Mouse (Mus musculus) CH12.LX (cell line): ENCODE measurements around the gene Sh3bp5. TPM values are rescaled to one million over a fixed set of nuclear protein-coding genes. Genes with fewer than 3 reads are reported as not detected.

Experiments
- DNase-seq: peaks from one replicate; pipeline ENCODE4 v3.0.0-alpha.2; 2013; ENCODE audit errors: extremely low read depth
- H3K27ac ChIP-seq: 2 replicates; pipeline ENCODE4 v1.5.1; 2012; ENCODE audit warnings: low read depth, mild to moderate bottlenecking, control low read depth, moderate library complexity; ENCODE audit not compliant: insufficient read depth
- H3K27me3 ChIP-seq: replicated peaks from 2 replicates; pipeline ENCODE3; 2012; ENCODE audit warnings: inconsistent platforms
- H3K36me3 ChIP-seq, 2 experiments: replicated peaks in 1 of 2; 2 replicates each; pipeline versions ENCODE3 to v1.6.1; 2012; ENCODE audit warnings: inconsistent platforms in 1 of 2, low read length in 1 of 2, mild to moderate bottlenecking in 1 of 2, mixed read lengths in 1 of 2, moderate library complexity in 1 of 2; ENCODE audit not compliant: control insufficient read depth in 1 of 2, insufficient read depth in 1 of 2
- H3K4me1 ChIP-seq, 2 experiments: 2 replicates each; pipeline ENCODE4 v1.6.1; 2012; ENCODE audit warnings: inconsistent platforms in 1 of 2, moderate library complexity in 1 of 2; ENCODE audit not compliant: insufficient read depth in 2 of 2, control insufficient read depth in 1 of 2
- H3K4me2 ChIP-seq: 2 replicates; pipeline ENCODE4 v1.6.1; 2012; ENCODE audit warnings: low read depth, mild to moderate bottlenecking, control low read depth; ENCODE audit not compliant: poor library complexity, insufficient read depth, severe bottlenecking
- H3K4me3 ChIP-seq, 3 experiments: fragments of 150-350 bp in 1 of 3; sonication (generic) in 1 of 3; replicated peaks in 1 of 3; 2 replicates each; pipeline versions ENCODE3 to v1.5.1; 2011 to 2012; ENCODE audit warnings: low read depth in 2 of 3, low read length in 2 of 3, mild to moderate bottlenecking in 2 of 3, moderate library complexity in 2 of 3, control low read depth in 1 of 3, improper control_type of control experiment in 1 of 3, inconsistent platforms in 1 of 3, mixed read lengths in 1 of 3; ENCODE audit not compliant: poor library complexity in 1 of 3
- H3K79me2 ChIP-seq: replicated peaks from 2 replicates; pipeline ENCODE4 v1.6.1; 2012; ENCODE audit warnings: mild to moderate bottlenecking, moderate library complexity; ENCODE audit not compliant: control insufficient read depth, poor library complexity, insufficient read depth, severe bottlenecking; ENCODE audit errors: extremely low read depth
- H3K9ac ChIP-seq: 2 replicates; pipeline ENCODE4 v1.6.1; 2012; ENCODE audit warnings: low read depth, mild to moderate bottlenecking, control low read depth, moderate library complexity; ENCODE audit not compliant: insufficient read depth
- H3K9me3 ChIP-seq: replicated peaks from 2 replicates; pipeline ENCODE3; 2012; ENCODE audit warnings: low read length, inconsistent platforms, mixed read lengths
- BHLHE40 ChIP-seq: IDR thresholded peaks from 2 replicates; pipeline ENCODE4 v1.6.1; 2011; ENCODE audit warnings: mild to moderate bottlenecking, low read depth, low read length, improper control_type of control experiment
- CTCF ChIP-seq, 2 experiments: IDR thresholded peaks in 1 of 2; conservative IDR thresholded peaks in 1 of 2; 2 replicates each; pipeline ENCODE4 v1.5.1; 2011 to 2012; ENCODE audit warnings: low read depth in 2 of 2, low read length in 2 of 2, improper control_type of control experiment in 1 of 2, inconsistent platforms in 1 of 2, mild to moderate bottlenecking in 1 of 2, moderate library complexity in 1 of 2
- E2F4 ChIP-seq: IDR thresholded peaks from 2 replicates; pipeline ENCODE4 v1.6.1; 2011; ENCODE audit warnings: low read depth, low read length, improper control_type of control experiment; ENCODE audit not compliant: insufficient replicate concordance
- ETS1 ChIP-seq: conservative IDR thresholded peaks from 2 replicates; pipeline ENCODE4 v1.6.1; 2012; ENCODE audit warnings: low read depth, mild to moderate bottlenecking, inconsistent platforms, low read length, improper control_type of control experiment, moderate library complexity
- GABPA ChIP-seq: IDR thresholded peaks from 2 replicates; pipeline ENCODE4 v1.6.1; 2012; ENCODE audit warnings: low read depth, low read length, improper control_type of control experiment, inconsistent platforms; ENCODE audit not compliant: insufficient replicate concordance
- HCFC1 ChIP-seq: IDR thresholded peaks from 2 replicates; pipeline ENCODE4 v1.6.1; 2012; ENCODE audit warnings: low read depth, mild to moderate bottlenecking, inconsistent platforms, low read length, improper control_type of control experiment
- IRF4 ChIP-seq: IDR thresholded peaks from 2 replicates; pipeline ENCODE4 v1.6.1; 2014; ENCODE audit warnings: low read depth, mild to moderate bottlenecking, inconsistent platforms, low read length, improper control_type of control experiment
- JUN ChIP-seq: IDR thresholded peaks from 2 replicates; pipeline ENCODE4 v1.6.1; 2011; ENCODE audit warnings: low read depth, mild to moderate bottlenecking, low read length, improper control_type of control experiment, moderate library complexity; ENCODE audit not compliant: insufficient read depth
- MAFK ChIP-seq: IDR thresholded peaks from 2 replicates; pipeline ENCODE4 v1.6.1; 2011; ENCODE audit warnings: low read length, improper control_type of control experiment; ENCODE audit not compliant: insufficient replicate concordance
- MAX ChIP-seq: IDR thresholded peaks from 2 replicates; pipeline ENCODE4 v1.6.1; 2011; ENCODE audit warnings: low read length, improper control_type of control experiment
- MXI1 ChIP-seq: IDR thresholded peaks from 2 replicates; pipeline ENCODE4 v1.6.1; 2011; ENCODE audit warnings: mild to moderate bottlenecking, low read depth, low read length, improper control_type of control experiment
- POLR2A ChIP-seq: IDR thresholded peaks from 2 replicates; pipeline ENCODE4 v1.6.1; 2011; ENCODE audit warnings: low read depth, mild to moderate bottlenecking, improper control_type of control experiment, low read length
- POLR2AphosphoS2 ChIP-seq: IDR thresholded peaks from 2 replicates; pipeline ENCODE4 v1.6.1; 2011; ENCODE audit warnings: low read depth, low read length, improper control_type of control experiment
- RCOR1 ChIP-seq: conservative IDR thresholded peaks from 2 replicates; pipeline ENCODE4 v1.6.1; 2012; ENCODE audit warnings: low read depth, mild to moderate bottlenecking, inconsistent platforms, low read length, improper control_type of control experiment
- SIN3A ChIP-seq: IDR thresholded peaks from 2 replicates; pipeline ENCODE4 v1.6.1; 2012; ENCODE audit warnings: low read length, improper control_type of control experiment, inconsistent platforms
- TCF12 ChIP-seq: IDR thresholded peaks from 2 replicates; pipeline ENCODE4 v1.6.1; 2014; ENCODE audit warnings: low read depth, mild to moderate bottlenecking, inconsistent platforms, low read length, improper control_type of control experiment
- UBTF ChIP-seq: IDR thresholded peaks from 2 replicates; pipeline ENCODE4 v1.6.1; 2012; ENCODE audit warnings: low read depth, mild to moderate bottlenecking, inconsistent platforms, low read length, improper control_type of control experiment, moderate library complexity
- USF1 ChIP-seq: IDR thresholded peaks from 2 replicates; pipeline ENCODE4 v1.6.1; 2014; ENCODE audit warnings: low read depth, mild to moderate bottlenecking, inconsistent platforms, low read length, improper control_type of control experiment
- USF2 ChIP-seq: conservative IDR thresholded peaks from 2 replicates; pipeline ENCODE4 v1.6.1; 2011; ENCODE audit warnings: low read depth, low read length, improper control_type of control experiment
- ZC3H11A ChIP-seq: IDR thresholded peaks from 2 replicates; pipeline ENCODE4 v1.6.1; 2012; ENCODE audit warnings: low read depth, mild to moderate bottlenecking, inconsistent platforms, low read length, improper control_type of control experiment
- ZMIZ1 ChIP-seq: IDR thresholded peaks from 2 replicates; pipeline ENCODE4 v1.6.1; 2012; ENCODE audit warnings: low read depth, mild to moderate bottlenecking, inconsistent platforms, low read length, improper control_type of control experiment
- dilution Hi-C: fragments of 300-500 bp; cut with MboI; formaldehyde crosslinking; loops from 2 replicates; pipeline ENCODE4 v1.14.3; 2020; ENCODE audit warnings: low sequenced_read_pairs; ENCODE audit not compliant: extremely low pct_unique_long_range_greater_than_20kb, extremely low pct_ligation_motif_present
- in situ Hi-C: fragments of 300-500 bp; cut with MboI; formaldehyde crosslinking; loops from 3 replicates; pipeline ENCODE4 v1.14.3; 2019; ENCODE audit warnings: low sequenced_read_pairs, low pct_ligation_motif_present, low pct_unique_long_range_greater_than_20kb, mixed read lengths
- polyA plus RNA-seq: library from polyadenylated mRNA; unstranded; fragments of >175 nt; gene quantifications from 2 replicates; pipeline ENCODE4 v1.2.1, GENCODE M21; 2012; ENCODE audit warnings: low read depth; ENCODE audit not compliant: insufficient read length
- total RNA-seq, 2 experiments: library from RNA; depleted of rRNA; stranded (reverse); fragments of 300-350 nt in 1 of 2; fragments of >200 nt in 1 of 2; gene quantifications; 2 replicates each; pipeline ENCODE4 v1.2.3; 2012 to 2014

Gene Sh3bp5
- total and polyA plus RNA-seq, 3 experiments, result 57.4 to 158 (median 64.6) TPM

DNA sequence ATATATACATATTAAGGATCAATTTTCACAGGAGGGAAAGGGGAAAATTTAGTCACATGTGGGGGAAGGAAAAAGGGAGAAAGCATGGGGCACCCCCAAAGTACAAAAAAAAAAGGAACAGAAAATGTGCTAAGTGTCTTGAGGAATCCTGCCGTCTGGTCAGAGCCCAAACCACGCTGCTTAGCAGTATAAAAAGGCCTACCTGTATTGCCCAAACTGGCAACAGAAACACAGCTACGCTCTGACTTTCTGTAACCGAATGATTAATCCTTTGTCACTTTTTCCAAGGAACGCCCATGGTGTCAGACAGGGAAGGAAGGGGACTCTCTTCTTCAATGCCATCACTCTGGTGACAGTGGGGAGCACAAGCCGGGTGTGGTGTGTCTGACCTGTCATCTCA lies 30.2 kb downstream of the Sh3bp5 start (continued):
- TF ChIP-seq UBTF (no peak), USF2 (no peak), MAX (peak; percentile 81), RCOR1 (no peak), MAFK (no peak; the same call in 1 of the 2 replicates), HCFC1 (no peak), USF1 (no peak; the same call in 1 of the 2 replicates), BHLHE40 (peak; percentile 76)

DNA sequence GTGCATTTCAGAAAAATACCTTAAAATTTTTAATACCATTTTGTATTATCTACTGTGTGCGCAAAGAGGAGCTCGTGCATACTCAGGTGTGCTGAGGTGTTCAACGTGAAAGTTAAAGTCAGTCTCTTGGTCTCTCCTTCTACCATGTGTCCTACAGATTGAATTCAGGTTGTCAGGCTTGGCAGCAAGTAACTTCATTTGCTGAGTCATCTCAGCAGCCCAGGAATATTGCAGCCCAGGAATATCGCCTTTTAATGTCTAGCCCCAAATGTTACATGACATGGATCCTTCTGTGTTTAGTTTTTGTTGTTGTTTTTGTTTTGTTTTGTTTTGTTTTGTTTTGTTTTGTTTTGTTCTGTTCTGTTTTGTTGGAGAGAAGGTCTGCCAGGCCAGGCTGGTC lies 31.2 kb downstream of the Sh3bp5 start:
- Histone ChIP-seq H3K9ac (no peak overlapping the region), H3K4me3 (no peak overlapping the region), H3K27me3 (no peaks in the 10 kb centered on the region), H3K36me3 (peaks cover 49 to 95% of the 10 kb centered on the region in 2 experiments), H3K27ac (peak overlapping the region; percentile 46), H3K79me2 (peaks cover 59% of the 10 kb centered on the region), H3K4me2 (no peak overlapping the region), H3K4me1 (peaks cover 70 to 100% of the 10 kb centered on the region in 2 experiments), H3K9me3 (no peaks in the 10 kb centered on the region)
- in situ Hi-C loops (no loop called here), dilution Hi-C loops (no loop called here)
- no peak for DNase-seq
- TF ChIP-seq MAFK (0 out of 2 replicates have a peak, but pooled peaks have one; percentile 7), GABPA (no peak), USF2 (no peak), SIN3A (no peak), IRF4 (no peak), POLR2A (no peak), ZMIZ1 (no peak)

DNA sequence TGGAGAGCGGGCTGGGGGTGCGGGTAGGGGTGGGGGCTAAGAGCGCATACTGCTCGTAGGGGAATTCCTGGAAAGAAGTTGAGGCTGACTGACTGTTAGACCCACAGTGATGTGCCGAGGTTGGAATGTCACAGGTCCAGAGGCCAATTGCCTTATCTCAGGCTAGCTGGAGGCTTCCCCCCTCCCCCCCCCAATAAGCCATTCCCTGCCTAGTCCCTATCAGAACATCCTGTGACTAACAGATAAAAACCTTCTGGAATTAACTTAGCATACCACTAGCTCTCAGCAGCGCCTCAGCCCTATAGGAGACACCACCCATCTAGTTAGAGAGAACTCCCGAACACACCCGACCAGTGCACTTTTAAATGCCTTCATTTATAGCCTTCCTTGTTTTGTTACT lies 31.9 kb downstream of the Sh3bp5 start:
- H3K27me3 ChIP-seq, result no peaks in the 10 kb centered on the region
- no peak for DNase-seq
- peaks cover 70 to 99% of the 10 kb centered on the region in 2 experiments for H3K4me1 ChIP-seq
- peaks cover 54% of the 10 kb centered on the region for H3K79me2 ChIP-seq
- peak overlapping the region; percentile 30; the same call in 1 of the 2 replicates for H3K27ac ChIP-seq
- no peak for TF ChIP-seq MXI1
- TF ChIP-seq POLR2AphosphoS2, result no peak
- no peak for TF ChIP-seq USF2
- TF ChIP-seq ETS1, result no peak
- TF ChIP-seq HCFC1, result no peak
- TF ChIP-seq UBTF, result no peak
- TF ChIP-seq JUN, result no peak
- no peak for TF ChIP-seq CTCF (conservative IDR thresholded peaks at IDR 0.05 in 1 of 2, IDR thresholded peaks at IDR 0.05 in 1 of 2; ENCODE audit: low read depth in 2 of 2, low read length in 2 of 2)
- no peak for TF ChIP-seq ZC3H11A
- TF ChIP-seq TCF12, result no peak
- TF ChIP-seq E2F4, result no peak
- no peak overlapping the region for H3K9ac ChIP-seq
- dilution Hi-C loops (no loop called here), in situ Hi-C loops (no loop called here)
- no peaks in the 10 kb centered on the region for H3K9me3 ChIP-seq
- no peak overlapping the region for H3K4me2 ChIP-seq
- H3K4me3 ChIP-seq, result no peak overlapping the region
- H3K36me3 ChIP-seq, result peaks cover 44 to 95% of the 10 kb centered on the region in 2 experiments
